Mouse (Mus musculus): ENCODE results near the gene Nrxn2. TPM values are rescaled to one million over a fixed set of nuclear protein-coding genes. Genes with fewer than 3 reads are reported as not detected.

Gene Nrxn2
- total and polyA plus RNA-seq, 2 experiments from 2014 or later: 54.4 to 355 TPM

GRCm38 (mm10) chr19:6383470-6383869 lies 35.1 kb upstream of the Nrxn2 start:
- 47% methylated on average over 5 of the region's 5 CpGs for WGBS
- no peak overlapping the region for H3K4me2 ChIP-seq (ENCODE audit: low read depth, low read length)
- DNase-seq (ENCODE audit: low spot score): no peak
- no peaks in the 10 kb centered on the region for H3K27me3 ChIP-seq (ENCODE audit: insufficient read depth, low read length)
- H3K36me3 ChIP-seq (ENCODE audit: insufficient read depth, low read length): peaks cover 3% of the 10 kb centered on the region; the same call in 1 of the 2 replicates
- no peaks in the 10 kb centered on the region for H3K9me3 ChIP-seq (ENCODE audit: low read length)
- no peak for TF ChIP-seq CTCF (IDR thresholded peaks at IDR 0.05; ENCODE audit: low read depth)
- H3K9ac ChIP-seq (replicated peaks; ENCODE audit: low read length): no peak overlapping the region
- peak overlapping the region; percentile 0; the same call in 1 of the 2 replicates for H3K27ac ChIP-seq
- peaks cover 4% of the 10 kb centered on the region; the same call in 1 of the 2 replicates for H3K4me1 ChIP-seq (ENCODE audit: insufficient read depth, low read length)
- 0 out of 2 replicates have a peak, but pooled peaks have one; percentile 21 for ATAC-seq
- no peak overlapping the region for H3K4me3 ChIP-seq (ENCODE audit: low read length)

- Histone ChIP-seq H3K27ac (peak within 1 kb of the TSS; percentile 0; the same call in 1 of the 2 replicates), H3K9me3 (ENCODE audit: low read length) (no peaks in the 10 kb centered on the region), H3K27me3 (ENCODE audit: insufficient read depth, low read length) (no peaks in the 10 kb centered on the region), H3K9ac (replicated peaks; ENCODE audit: low read length) (no peak within 1 kb of the TSS), H3K4me1 (ENCODE audit: insufficient read depth, low read length) (peaks cover 4% of the 10 kb centered on the region; the same call in 1 of the 2 replicates), H3K4me3 (ENCODE audit: low read length) (no peak within 1 kb of the TSS), H3K4me2 (ENCODE audit: low read depth, low read length) (no peak within 1 kb of the TSS), H3K36me3 (ENCODE audit: insufficient read depth, low read length) (no peaks in the 10 kb centered on the region)
- TF ChIP-seq CTCF (IDR thresholded peaks at IDR 0.05; ENCODE audit: low read depth): no peak
- WGBS: 23% methylated on average over 7 of the region's 7 CpGs
- ATAC-seq (peak; percentile 12; the same call in 1 of the 2 replicates), DNase-seq (ENCODE audit: low spot score) (peak; percentile 37)
Measured at GRCm38 (mm10) chr19:6384128-6384527, 34.4 kb upstream of the Nrxn2 start, which contains the start of gene Pygm. Gene Pygm (plus strand): TSS chr19:6384399.

GRCm38 (mm10) chr19:6384954-6385353 lies 33.6 kb upstream of the Nrxn2 start:
- TF ChIP-seq CTCF (IDR thresholded peaks at IDR 0.05; ENCODE audit: low read depth): no peak
- no peak overlapping the region for H3K4me3 ChIP-seq (ENCODE audit: low read length)
- no peak for DNase-seq (ENCODE audit: low spot score)
- H3K4me2 ChIP-seq (ENCODE audit: low read depth, low read length): no peak overlapping the region
- H3K9ac ChIP-seq (replicated peaks; ENCODE audit: low read length): no peak overlapping the region
- H3K36me3 ChIP-seq (ENCODE audit: insufficient read depth, low read length): no peaks in the 10 kb centered on the region
- H3K4me1 ChIP-seq (ENCODE audit: insufficient read depth, low read length): peaks cover 4% of the 10 kb centered on the region; the same call in 1 of the 2 replicates
- H3K27me3 ChIP-seq (ENCODE audit: insufficient read depth, low read length): no peaks in the 10 kb centered on the region
- H3K27ac ChIP-seq: no peak overlapping the region
- ATAC-seq: no peak
- WGBS: 79% methylated on average over 11 of the region's 11 CpGs
- no peaks in the 10 kb centered on the region for H3K9me3 ChIP-seq (ENCODE audit: low read length)

- no peak for ATAC-seq
- no peak overlapping the region for H3K4me3 ChIP-seq (ENCODE audit: low read length)
- H3K9me3 ChIP-seq (ENCODE audit: low read length): no peaks in the 10 kb centered on the region
- 82% methylated on average over 5 of the region's 5 CpGs for WGBS
- TF ChIP-seq CTCF (IDR thresholded peaks at IDR 0.05; ENCODE audit: low read depth): no peak
- no peaks in the 10 kb centered on the region for H3K27me3 ChIP-seq (ENCODE audit: insufficient read depth, low read length)
- no peak for DNase-seq (ENCODE audit: low spot score)
- peaks cover 4% of the 10 kb centered on the region; the same call in 1 of the 2 replicates for H3K4me1 ChIP-seq (ENCODE audit: insufficient read depth, low read length)
- no peak overlapping the region for H3K9ac ChIP-seq (replicated peaks; ENCODE audit: low read length)
- H3K27ac ChIP-seq: no peak overlapping the region
- H3K36me3 ChIP-seq (ENCODE audit: insufficient read depth, low read length): no peaks in the 10 kb centered on the region
- H3K4me2 ChIP-seq (ENCODE audit: low read depth, low read length): no peak overlapping the region
Measured at GRCm38 (mm10) chr19:6385419-6385818, 33.1 kb upstream of the Nrxn2 start.

GRCm38 (mm10) chr19:6385821-6386220 lies 32.7 kb upstream of the Nrxn2 start:
- H3K27me3 ChIP-seq (ENCODE audit: insufficient read depth, low read length): no peaks in the 10 kb centered on the region
- no peak for TF ChIP-seq CTCF (IDR thresholded peaks at IDR 0.05; ENCODE audit: low read depth)
- H3K9me3 ChIP-seq (ENCODE audit: low read length): no peaks in the 10 kb centered on the region
- no peak overlapping the region for H3K27ac ChIP-seq
- H3K4me2 ChIP-seq (ENCODE audit: low read depth, low read length): no peak overlapping the region
- H3K4me1 ChIP-seq (ENCODE audit: insufficient read depth, low read length): peaks cover 4% of the 10 kb centered on the region; the same call in 1 of the 2 replicates
- H3K4me3 ChIP-seq (ENCODE audit: low read length): no peak overlapping the region
- DNase-seq (ENCODE audit: low spot score) (no peak), ATAC-seq (no peak)
- 91% methylated on average over 7 of the region's 7 CpGs for WGBS
- H3K36me3 ChIP-seq (ENCODE audit: insufficient read depth, low read length): no peaks in the 10 kb centered on the region
- no peak overlapping the region for H3K9ac ChIP-seq (replicated peaks; ENCODE audit: low read length)

- Histone ChIP-seq H3K4me2 (ENCODE audit: low read depth, low read length) (no peak overlapping the region), H3K27me3 (ENCODE audit: insufficient read depth, low read length) (no peaks in the 10 kb centered on the region), H3K9ac (replicated peaks; ENCODE audit: low read length) (no peak overlapping the region), H3K4me1 (ENCODE audit: insufficient read depth, low read length) (peaks cover 4% of the 10 kb centered on the region; the same call in 1 of the 2 replicates), H3K27ac (no peak overlapping the region), H3K36me3 (ENCODE audit: insufficient read depth, low read length) (no peaks in the 10 kb centered on the region), H3K4me3 (ENCODE audit: low read length) (no peak overlapping the region), H3K9me3 (ENCODE audit: low read length) (no peaks in the 10 kb centered on the region)
- no peak for DNase-seq (ENCODE audit: low spot score)
- no peak for ATAC-seq
- WGBS: 62% methylated on average over 9 of the region's 9 CpGs
- TF ChIP-seq CTCF (IDR thresholded peaks at IDR 0.05; ENCODE audit: low read depth): no peak
Measured at GRCm38 (mm10) chr19:6386234-6386633, 32.3 kb upstream of the Nrxn2 start.

GRCm38 (mm10) chr19:6388006-6388405 lies 30.5 kb upstream of the Nrxn2 start:
- no peaks in the 10 kb centered on the region for H3K9me3 ChIP-seq (ENCODE audit: low read length)
- no peak overlapping the region for H3K9ac ChIP-seq (replicated peaks; ENCODE audit: low read length)
- WGBS: 73% methylated on average over 13 of the region's 13 CpGs
- no peak overlapping the region for H3K4me3 ChIP-seq (ENCODE audit: low read length)
- no peak overlapping the region for H3K4me2 ChIP-seq (ENCODE audit: low read depth, low read length)
- H3K4me1 ChIP-seq (ENCODE audit: insufficient read depth, low read length): peaks cover 4% of the 10 kb centered on the region; the same call in 1 of the 2 replicates
- H3K27me3 ChIP-seq (ENCODE audit: insufficient read depth, low read length): no peaks in the 10 kb centered on the region
- no peaks in the 10 kb centered on the region for H3K36me3 ChIP-seq (ENCODE audit: insufficient read depth, low read length)
- no peak overlapping the region for H3K27ac ChIP-seq
- DNase-seq (ENCODE audit: low spot score) (peak; percentile 27), ATAC-seq (no peak)
- peak; percentile 53 for TF ChIP-seq CTCF (IDR thresholded peaks at IDR 0.05; ENCODE audit: low read depth)

Measured in hindbrain, postnatal 0 days (tissue).